Mouse (Mus musculus) cerebellum, adult 2 months (tissue): ENCODE data around the gene Mkrn2. TPM values are rescaled to one million over a fixed set of nuclear protein-coding genes. Genes with fewer than 3 reads are reported as not detected.
"Not testable (repeated sequence)": the region's sequence is repeated elsewhere in the genome, so short reads cannot be mapped to it uniquely, and the experiment has no call there.

Experiments used
- DNase-seq, 2 experiments: peaks; one replicate each; pipeline ENCODE4 v3.0.0; 2021
- H3K27ac ChIP-seq: fragments of 200-500 bp; 2 replicates; pipeline ENCODE4 v1.5.1; 2012; ENCODE audit warnings: low read length, control low read depth, inconsistent platforms; ENCODE audit not compliant: insufficient read depth
- H3K27me3 ChIP-seq: fragments of 200-500 bp; 2 replicates; pipeline ENCODE4 v1.6.1; 2012; ENCODE audit warnings: inconsistent platforms, mild to moderate bottlenecking, low read length, moderate library complexity; ENCODE audit not compliant: control insufficient read depth, insufficient read depth
- H3K4me1 ChIP-seq: fragments of 200-500 bp; 2 replicates; pipeline ENCODE4 v1.6.1; 2011; ENCODE audit warnings: low read length; ENCODE audit not compliant: control insufficient read depth, insufficient read depth
- H3K4me3 ChIP-seq: fragments of 200-500 bp; replicated peaks from 2 replicates; pipeline ENCODE3; 2011; ENCODE audit warnings: mild to moderate bottlenecking, low read depth, low read length, control low read depth; ENCODE audit not compliant: insufficient read depth
- CTCF ChIP-seq: fragments of 200-500 bp; IDR thresholded peaks from 2 replicates; pipeline ENCODE4 v1.5.1; 2011; ENCODE audit warnings: low read depth, mild to moderate bottlenecking, control low read depth, low read length, moderate library complexity, borderline replicate concordance; ENCODE audit not compliant: insufficient read depth
- POLR2A ChIP-seq: fragments of 200-500 bp; IDR thresholded peaks from 2 replicates; pipeline ENCODE4 v1.6.1; 2011; ENCODE audit warnings: low read length, control low read depth, borderline replicate concordance; ENCODE audit not compliant: insufficient read depth
- WGBS: fragments of 180-500 bp; shearing (Covaris S2); methylation state at CpG from one replicate; pipeline ENCODE4 v1.1.7; 2018; 5-methylcytosine and 5-hydroxymethylcytosine counted together
- polyA plus RNA-seq: library from polyadenylated mRNA; depleted of rRNA; stranded (reverse); fragments of >200 nt; gene quantifications from 2 replicates; pipeline ENCODE4 v1.2.3, GENCODE M21; 2012

Mkrn2 gene
- polyA plus RNA-seq, 1 experiment, result 34.7 TPM

DNA sequence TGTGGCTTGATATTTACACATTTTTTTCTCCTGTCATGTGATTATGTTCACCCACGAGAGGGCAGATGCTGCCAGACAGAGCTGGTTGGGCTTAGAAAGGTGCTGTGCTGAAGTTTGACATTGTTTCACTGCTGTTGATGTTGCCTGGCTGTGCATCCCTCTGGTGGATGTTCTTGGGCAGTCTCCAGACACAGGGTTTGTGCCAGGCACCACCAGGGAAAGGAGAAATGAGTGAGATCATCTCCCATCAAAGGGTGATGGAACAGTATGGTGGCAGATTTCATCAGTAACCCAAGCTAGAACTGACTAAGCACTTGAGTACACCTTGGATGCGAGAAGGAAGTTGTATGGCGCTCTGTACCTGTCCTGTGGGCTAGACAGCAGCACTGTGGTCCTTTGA lies 14.3 kb downstream of the Mkrn2 start:
- no peak overlapping the region for H3K4me3 ChIP-seq
- no peaks in the 10 kb centered on the region for H3K27me3 ChIP-seq
- no peak for DNase-seq
- H3K27ac ChIP-seq, result no peak overlapping the region
- H3K4me1 ChIP-seq, result peaks cover 7% of the 10 kb centered on the region
- no peak for TF ChIP-seq CTCF
- TF ChIP-seq POLR2A, result no peak
- 79% methylated on average over 3 of the region's 3 CpGs for WGBS

DNA sequence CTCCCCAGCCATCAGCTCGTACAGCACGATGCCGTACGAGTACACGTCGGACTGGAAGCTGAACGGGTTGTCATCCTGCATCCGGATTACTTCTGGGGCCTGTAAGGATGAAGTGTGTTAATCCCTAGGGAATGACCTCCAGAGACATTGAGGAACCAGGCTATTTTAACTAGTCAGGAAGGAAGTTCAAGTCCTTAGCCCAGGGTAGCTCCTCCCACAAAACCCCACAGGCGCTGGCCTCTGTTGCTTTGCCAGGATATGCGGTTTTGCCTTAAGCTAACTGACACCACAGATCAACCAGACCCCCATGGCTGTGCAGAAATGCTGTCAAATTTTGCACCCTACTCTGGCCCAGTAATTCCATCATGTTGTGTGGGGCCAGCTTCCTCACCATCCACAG lies 18.1 kb downstream of the Mkrn2 start:
- Histone ChIP-seq H3K4me3 (no peak overlapping the region), H3K27me3 (no peaks in the 10 kb centered on the region), H3K27ac (no peak overlapping the region), H3K4me1 (0 out of 2 replicates have a peak, but pooled peaks cover 2% of the 10 kb centered on the region)
- DNase-seq, result no peak
- 90% methylated on average over 10 of the region's 10 CpGs for WGBS
- no peak for TF ChIP-seq CTCF

DNA sequence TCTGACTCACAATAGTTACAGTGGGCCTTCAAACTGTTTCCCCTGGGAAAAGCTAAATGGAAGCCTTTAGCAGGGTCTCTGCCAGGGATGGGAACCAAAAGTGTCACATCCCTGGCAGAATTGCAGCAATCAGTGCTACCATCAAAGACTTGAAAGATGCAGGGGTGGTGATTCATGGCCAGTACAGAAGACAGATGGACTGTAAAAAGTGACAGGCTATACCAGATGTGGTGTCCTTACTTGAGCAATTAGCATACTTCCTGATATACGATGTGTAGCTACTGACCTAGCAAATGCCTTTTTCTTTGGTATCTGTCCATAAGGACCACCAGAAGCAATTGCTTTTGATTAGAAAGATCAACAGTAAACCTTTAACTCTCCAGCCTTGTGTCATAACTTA lies 19.2 kb downstream of the Mkrn2 start:
- H3K27ac ChIP-seq, result no peak overlapping the region
- TF ChIP-seq CTCF (no peak), POLR2A (no peak)
- no peak for DNase-seq
- no peaks in the 10 kb centered on the region for H3K27me3 ChIP-seq
- H3K4me3 ChIP-seq, result no peak overlapping the region
- 0 out of 2 replicates have a peak, but pooled peaks cover 2% of the 10 kb centered on the region for H3K4me1 ChIP-seq
- 78% methylated on average over 1 of the region's 1 CpGs for WGBS

DNA sequence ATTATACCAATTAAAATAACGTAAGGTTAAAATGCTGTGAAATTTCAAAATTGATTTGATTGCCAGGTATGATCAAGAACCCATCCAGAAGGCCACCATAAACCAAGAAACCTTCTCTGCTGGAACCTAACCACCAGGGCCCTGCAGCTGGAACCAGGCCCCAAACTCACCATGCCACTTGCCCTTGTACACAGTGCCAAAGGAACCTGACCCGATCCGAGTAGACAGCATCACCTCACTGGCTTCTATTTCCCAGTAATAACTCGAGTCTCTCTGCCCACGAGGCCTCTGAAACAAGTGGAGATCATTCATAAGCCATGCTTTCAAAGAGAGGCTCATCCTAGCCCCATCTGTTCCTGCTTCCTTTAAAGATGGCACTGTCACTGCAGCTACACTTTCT lies 24.4 kb downstream of the Mkrn2 start:
- H3K4me3 ChIP-seq, result no peak overlapping the region
- TF ChIP-seq CTCF (no peak), POLR2A (no peak)
- H3K27ac ChIP-seq, result no peak overlapping the region
- DNase-seq, result no peak
- no peaks in the 10 kb centered on the region for H3K4me1 ChIP-seq
- H3K27me3 ChIP-seq, result no peaks in the 10 kb centered on the region
- WGBS, result 61% methylated on average over 5 of the region's 5 CpGs

DNA sequence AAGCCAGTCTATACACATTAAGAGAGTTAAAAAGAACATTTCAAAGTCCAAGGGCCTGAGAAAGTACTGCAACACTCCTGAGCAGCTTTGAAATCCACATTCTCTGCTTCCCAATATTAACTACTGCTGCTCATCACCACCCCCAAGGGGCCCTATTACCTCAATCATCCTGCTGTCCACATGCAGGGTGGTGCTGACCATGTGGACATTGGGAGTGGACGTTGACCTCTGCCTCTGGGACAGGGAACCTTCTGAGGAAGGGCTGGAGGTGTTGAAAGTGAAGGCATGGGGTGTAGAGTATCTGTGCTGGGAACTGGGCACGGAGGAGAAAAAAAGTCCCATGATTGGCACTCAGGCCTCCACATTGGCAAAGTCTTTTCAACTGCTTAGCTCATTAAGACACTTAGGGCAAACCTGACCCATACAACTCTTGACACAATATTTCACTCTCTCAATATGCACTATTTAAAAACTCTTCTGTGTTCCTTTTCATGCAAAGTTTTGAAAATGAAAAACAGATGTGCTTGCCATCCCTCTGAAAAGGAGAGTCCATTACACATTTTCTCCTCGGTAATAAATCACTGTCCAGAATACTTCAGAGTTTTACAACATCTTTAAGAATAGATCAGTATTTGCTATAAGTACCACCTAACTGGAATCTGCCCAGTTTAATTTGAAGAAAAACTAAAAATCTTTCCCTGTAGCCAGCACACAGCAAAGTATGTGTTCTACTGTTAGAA lies 29.5 kb downstream of the Mkrn2 start:
- Histone ChIP-seq H3K4me1 (no peaks in the 10 kb centered on the region), H3K27ac (no peak overlapping the region), H3K27me3 (no peaks in the 10 kb centered on the region), H3K4me3 (no peak overlapping the region)
- TF ChIP-seq POLR2A (no peak), CTCF (no peak)
- DNase-seq, result no peak
- WGBS, result 80% methylated on average over 3 of the region's 3 CpGs

DNA sequence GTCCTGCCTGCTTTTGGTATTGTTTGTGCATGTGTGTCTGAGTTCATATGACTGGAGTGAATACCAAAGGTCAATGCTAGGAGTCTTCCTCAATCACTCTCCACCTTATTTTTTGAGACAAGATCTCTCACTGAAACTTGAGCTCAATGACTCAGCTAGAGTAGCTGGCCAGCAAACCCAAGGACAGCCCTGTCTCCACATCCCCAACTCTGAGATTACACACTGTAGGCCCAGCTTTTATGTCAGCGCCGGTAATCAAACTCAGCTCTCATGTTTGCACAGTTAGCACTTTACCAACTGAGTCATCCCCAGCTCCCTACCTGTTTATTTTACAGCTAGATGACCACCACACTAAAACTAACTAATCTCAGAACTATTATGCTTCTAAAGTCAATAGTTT lies 32.3 kb downstream of the Mkrn2 start:
- no peak for TF ChIP-seq CTCF
- Histone ChIP-seq H3K4me1 (no peaks in the 10 kb centered on the region), H3K27ac (no peak overlapping the region), H3K4me3 (no peak overlapping the region), H3K27me3 (no peaks in the 10 kb centered on the region)
- 89% methylated on average over 2 of the region's 2 CpGs for WGBS
- no peak for DNase-seq

DNA sequence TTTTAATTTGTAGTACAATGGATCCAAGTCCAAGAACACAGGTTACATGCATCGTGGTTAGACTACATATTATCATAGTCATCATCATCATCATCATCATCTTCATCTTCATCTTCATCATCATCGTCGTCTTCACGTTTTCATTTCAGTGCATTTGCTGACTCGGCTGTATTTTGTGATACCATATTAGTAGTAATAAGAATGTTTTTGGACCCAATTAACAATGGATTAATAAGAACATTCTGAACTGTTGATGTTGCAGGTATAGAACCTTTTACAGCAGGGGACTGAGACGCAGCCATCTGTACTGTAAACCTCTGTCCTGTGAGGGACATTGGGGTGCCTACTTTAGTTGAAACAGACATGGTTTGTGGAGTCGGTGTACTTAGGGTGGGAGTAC lies 36.5 kb downstream of the Mkrn2 start:
- H3K4me3 ChIP-seq, H3K4me1 ChIP-seq, DNase-seq, H3K27me3 ChIP-seq, H3K27ac ChIP-seq: not testable (repeated sequence)
- WGBS, result 95% methylated on average over 7 of the region's 7 CpGs

DNA sequence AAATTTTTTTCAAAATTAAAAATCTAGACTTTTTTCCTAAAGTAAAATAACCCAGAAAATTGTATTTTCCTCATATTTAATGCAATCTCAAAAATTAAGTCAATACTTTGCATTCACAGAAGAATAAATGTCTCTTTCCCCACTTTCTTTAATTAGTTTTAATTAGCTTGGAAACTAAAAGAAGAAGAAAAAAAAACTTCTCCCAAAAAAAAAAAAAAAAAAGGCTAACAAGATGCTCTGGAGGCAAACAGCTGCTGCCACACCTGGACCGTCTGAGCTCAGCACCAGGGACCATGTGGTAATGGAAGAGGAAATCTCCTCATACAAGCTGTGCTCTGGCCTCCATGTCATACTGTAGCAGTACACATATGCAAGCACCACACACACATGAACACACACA lies 41.6 kb downstream of the Mkrn2 start:
- Histone ChIP-seq H3K27ac (no peak overlapping the region), H3K27me3 (no peaks in the 10 kb centered on the region), H3K4me1 (no peaks in the 10 kb centered on the region; the same call in 1 of the 2 replicates), H3K4me3 (no peak overlapping the region)
- WGBS, result 70% methylated on average over 1 of the region's 1 CpGs
- no peak for DNase-seq
- no peak for TF ChIP-seq CTCF
- TF ChIP-seq POLR2A, result no peak
